Mouse (Mus musculus): ENCODE measurements around the gene Rcan2. TPM values are rescaled to one million over a fixed set of nuclear protein-coding genes. Genes with fewer than 3 reads are reported as not detected.
A peak's percentile ranks its signal among the peaks of the same experiment; 100 is the strongest.

Gene Rcan2
- polyA plus RNA-seq, 1 experiment from 2014 or later = 133 TPM

DNA sequence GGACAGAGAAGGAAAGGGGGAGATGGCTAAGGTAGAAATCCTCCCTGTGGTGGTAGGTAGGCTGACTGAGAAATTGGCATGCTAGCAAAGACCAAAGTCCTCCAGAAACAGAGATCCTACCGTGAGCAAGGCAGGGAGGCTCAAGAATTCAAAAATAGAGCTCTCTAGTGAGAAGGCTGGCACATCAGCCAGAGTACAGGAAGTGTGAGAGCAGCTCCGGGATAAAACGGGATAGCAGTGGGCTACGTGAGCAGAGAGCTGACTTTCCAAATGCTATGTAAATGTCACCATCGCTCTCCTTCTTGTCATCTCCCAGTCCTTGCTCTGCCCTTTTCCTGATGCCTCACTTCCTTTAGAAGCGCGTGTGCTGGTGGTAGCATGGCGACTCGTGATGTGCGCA lies 168.8 kb downstream of the Rcan2 start:
- no peak for ATAC-seq
- Histone ChIP-seq H3K27me3 (ENCODE audit: control insufficient read depth, insufficient read depth, low read depth, low read length) (no peaks in the 10 kb centered on the region), H3K4me2 (ENCODE audit: low read length) (no peak overlapping the region), H3K9ac (ENCODE audit: low read depth, low read length) (no peak overlapping the region), H3K36me3 (ENCODE audit: control insufficient read depth, insufficient read depth, low read length) (no peaks in the 10 kb centered on the region), H3K4me1 (ENCODE audit: control insufficient read depth, insufficient read depth, low read length) (no peaks in the 10 kb centered on the region), H3K27ac (ENCODE audit: low read length) (no peak overlapping the region), H3K9me3 (replicated peaks; ENCODE audit: control insufficient read depth, low read length, poor library complexity, severe bottlenecking) (no peaks in the 10 kb centered on the region), H3K4me3 (ENCODE audit: low read depth, low read length) (no peak overlapping the region)
- WGBS = 94% methylated on average over 10 of the region's 10 CpGs

DNA sequence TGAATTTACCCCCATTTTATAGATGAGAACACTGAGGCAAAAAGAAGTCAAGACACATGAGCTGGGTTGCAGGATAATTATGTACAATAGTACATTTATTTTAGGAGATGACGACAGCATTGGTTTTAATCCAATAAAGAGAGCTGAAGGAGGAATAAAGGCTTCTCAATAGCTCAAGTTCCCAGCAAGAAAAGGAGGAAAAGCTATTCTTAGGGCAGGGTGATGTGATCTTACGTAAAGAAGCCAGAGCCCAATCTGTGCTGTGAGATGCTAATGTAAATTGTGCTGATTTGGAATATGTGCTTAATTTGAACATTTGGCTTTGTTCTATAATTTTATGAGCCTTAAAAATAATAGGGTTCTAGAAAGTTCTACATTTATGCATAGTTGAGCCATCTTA lies 176.4 kb downstream of the Rcan2 start:
- Histone ChIP-seq H3K27ac (ENCODE audit: low read length) (no peak overlapping the region), H3K36me3 (ENCODE audit: control insufficient read depth, insufficient read depth, low read length) (no peaks in the 10 kb centered on the region), H3K9ac (ENCODE audit: low read depth, low read length) (no peak overlapping the region), H3K9me3 (replicated peaks; ENCODE audit: control insufficient read depth, low read length, poor library complexity, severe bottlenecking) (no peaks in the 10 kb centered on the region), H3K4me2 (ENCODE audit: low read length) (no peak overlapping the region), H3K4me1 (ENCODE audit: control insufficient read depth, insufficient read depth, low read length) (no peaks in the 10 kb centered on the region), H3K4me3 (ENCODE audit: low read depth, low read length) (no peak overlapping the region), H3K27me3 (ENCODE audit: control insufficient read depth, insufficient read depth, low read depth, low read length) (no peaks in the 10 kb centered on the region)
- no peak for ATAC-seq
- 80% methylated on average over 2 of the region's 2 CpGs for WGBS

DNA sequence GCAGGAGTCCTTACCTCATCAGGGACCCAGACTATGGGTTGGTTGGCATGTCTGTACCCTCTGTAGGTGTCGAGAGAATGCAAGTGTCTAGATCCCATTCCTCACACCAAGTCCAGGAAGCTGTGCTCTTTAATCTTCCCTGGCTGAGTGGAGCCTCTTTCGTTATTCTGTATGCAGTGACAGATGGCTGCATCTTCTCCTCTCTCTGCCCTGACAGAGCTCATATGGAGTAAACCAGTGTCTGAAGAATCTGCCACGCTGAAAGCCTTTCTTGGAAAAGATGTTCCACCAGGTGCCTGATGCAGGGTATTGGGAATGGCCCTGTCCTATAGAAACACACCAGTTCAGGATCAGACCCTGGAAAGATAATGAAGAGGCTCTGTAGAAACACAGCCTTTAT lies 178.8 kb downstream of the Rcan2 start:
- Histone ChIP-seq H3K9me3 (replicated peaks; ENCODE audit: control insufficient read depth, low read length, poor library complexity, severe bottlenecking) (no peaks in the 10 kb centered on the region), H3K4me1 (ENCODE audit: control insufficient read depth, insufficient read depth, low read length) (no peaks in the 10 kb centered on the region), H3K9ac (ENCODE audit: low read depth, low read length) (no peak overlapping the region), H3K36me3 (ENCODE audit: control insufficient read depth, insufficient read depth, low read length) (no peaks in the 10 kb centered on the region), H3K4me3 (ENCODE audit: low read depth, low read length) (no peak overlapping the region), H3K27ac (ENCODE audit: low read length) (no peak overlapping the region), H3K27me3 (ENCODE audit: control insufficient read depth, insufficient read depth, low read depth, low read length) (no peaks in the 10 kb centered on the region), H3K4me2 (ENCODE audit: low read length) (no peak overlapping the region)
- WGBS = 84% methylated on average over 3 of the region's 3 CpGs
- no peak for ATAC-seq

DNA sequence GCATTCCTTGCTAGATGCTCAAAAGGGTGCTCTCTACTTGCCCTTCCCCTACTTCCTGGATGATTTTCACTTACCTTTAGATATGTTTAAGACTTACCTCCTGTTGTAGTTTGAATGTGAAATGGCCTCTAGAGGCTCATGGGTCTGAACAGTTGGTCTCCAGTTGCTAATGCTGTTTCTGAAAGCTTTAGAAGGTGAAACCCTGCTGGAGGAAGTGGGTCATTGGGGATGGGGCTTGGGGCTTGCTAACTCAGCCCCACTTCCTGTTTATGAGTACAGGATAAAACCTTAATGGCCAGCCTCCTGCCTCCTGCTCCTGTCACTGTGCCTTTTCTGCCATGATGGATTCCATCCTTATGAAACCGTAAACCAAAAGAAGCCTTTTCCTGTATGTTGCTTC lies 181.4 kb downstream of the Rcan2 start:
- H3K4me1 ChIP-seq (ENCODE audit: control insufficient read depth, insufficient read depth, low read length) = no peaks in the 10 kb centered on the region
- no peaks in the 10 kb centered on the region for H3K9me3 ChIP-seq (replicated peaks; ENCODE audit: control insufficient read depth, low read length, poor library complexity, severe bottlenecking)
- H3K9ac ChIP-seq (ENCODE audit: low read depth, low read length) = no peak overlapping the region
- ATAC-seq = no peak
- H3K36me3 ChIP-seq (ENCODE audit: control insufficient read depth, insufficient read depth, low read length) = no peaks in the 10 kb centered on the region
- no peaks in the 10 kb centered on the region for H3K27me3 ChIP-seq (ENCODE audit: control insufficient read depth, insufficient read depth, low read depth, low read length)
- H3K27ac ChIP-seq (ENCODE audit: low read length) = no peak overlapping the region
- no peak overlapping the region for H3K4me3 ChIP-seq (ENCODE audit: low read depth, low read length)
- no peak overlapping the region for H3K4me2 ChIP-seq (ENCODE audit: low read length)
- 94% methylated on average over 1 of the region's 1 CpGs for WGBS

DNA sequence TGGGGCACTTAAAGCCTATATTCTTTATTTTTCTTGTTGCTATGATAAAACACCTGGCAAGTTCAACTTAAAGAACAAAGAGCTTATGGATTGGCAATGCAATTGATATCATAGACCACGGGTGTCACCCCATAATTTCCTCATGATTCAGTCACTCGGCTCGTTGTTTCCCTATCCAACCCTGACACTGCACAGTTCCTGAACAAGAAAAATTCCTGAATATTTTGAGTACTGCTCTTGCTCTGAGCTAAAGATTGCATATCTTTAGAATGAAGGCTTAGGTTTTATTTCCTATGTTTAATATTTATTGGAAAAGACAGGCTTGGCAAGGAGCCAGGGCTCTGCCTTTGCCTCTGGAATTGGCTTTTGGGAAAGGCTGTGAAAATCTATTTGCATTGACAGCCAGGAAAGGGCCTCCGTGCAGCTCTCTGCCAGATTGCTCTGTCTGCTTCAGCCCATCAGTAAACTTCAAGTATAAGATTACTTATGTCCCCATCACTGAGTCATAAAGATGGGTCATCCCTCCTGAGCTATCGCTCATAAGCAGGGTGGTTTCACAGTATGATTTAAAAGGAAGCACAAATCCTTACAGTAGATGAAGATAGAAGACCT lies 188.3 kb downstream of the Rcan2 start:
- Histone ChIP-seq H3K4me1 (ENCODE audit: control insufficient read depth, insufficient read depth, low read length) (peaks cover 15% of the 10 kb centered on the region), H3K27ac (ENCODE audit: low read length) (peak overlapping the region; percentile 69), H3K4me2 (ENCODE audit: low read length) (no peak overlapping the region), H3K36me3 (ENCODE audit: control insufficient read depth, insufficient read depth, low read length) (no peaks in the 10 kb centered on the region), H3K9ac (ENCODE audit: low read depth, low read length) (no peak overlapping the region), H3K27me3 (ENCODE audit: control insufficient read depth, insufficient read depth, low read depth, low read length) (no peaks in the 10 kb centered on the region), H3K9me3 (replicated peaks; ENCODE audit: control insufficient read depth, low read length, poor library complexity, severe bottlenecking) (no peaks in the 10 kb centered on the region), H3K4me3 (ENCODE audit: low read depth, low read length) (no peak overlapping the region)
- ATAC-seq = peak; percentile 71
- WGBS = 51% methylated on average over 5 of the region's 5 CpGs

DNA sequence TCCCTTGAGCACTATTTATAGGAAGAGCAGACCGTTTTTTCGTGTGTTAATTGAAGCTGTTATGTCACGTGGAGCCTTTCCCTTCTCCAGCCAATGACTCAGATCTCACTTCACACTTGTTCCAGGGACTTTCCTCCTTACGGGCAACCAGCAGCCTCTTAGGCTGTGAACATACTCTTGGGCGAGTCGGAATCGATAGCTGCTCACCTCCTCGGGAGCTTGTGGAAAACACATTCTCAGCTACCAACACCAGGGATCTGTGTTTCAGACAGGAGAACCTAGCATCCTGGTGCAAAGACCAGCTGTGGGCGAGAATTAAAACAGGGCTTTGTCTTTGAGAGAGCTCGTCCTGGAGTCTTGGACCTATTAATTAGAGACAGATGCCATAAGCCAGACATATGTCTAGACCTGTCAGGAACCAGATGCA lies 189.8 kb downstream of the Rcan2 start:
- H3K4me2 ChIP-seq (ENCODE audit: low read length) = no peak overlapping the region
- WGBS = 65% methylated on average over 10 of the region's 10 CpGs

DNA sequence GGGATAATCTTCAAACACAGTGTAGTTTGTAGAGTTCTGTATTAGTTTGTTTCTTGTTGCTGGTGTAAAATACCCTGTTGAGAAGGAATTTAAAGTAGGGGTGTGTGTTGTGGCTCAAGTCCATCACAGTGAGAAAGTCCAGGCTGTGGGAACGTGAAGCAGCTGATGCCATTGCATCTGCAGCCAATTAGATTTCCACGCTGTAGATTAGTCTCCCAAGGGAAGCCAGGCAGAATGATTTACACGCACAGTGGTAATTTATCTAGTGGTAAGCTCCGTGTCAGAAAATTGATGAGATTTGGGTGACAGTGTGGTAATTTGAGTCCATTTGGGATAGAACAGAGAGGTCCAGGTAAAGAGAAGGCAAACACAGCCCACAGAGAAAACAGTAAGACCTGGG lies 192.9 kb downstream of the Rcan2 start:
- Histone ChIP-seq H3K36me3 (ENCODE audit: control insufficient read depth, insufficient read depth, low read length) (no peaks in the 10 kb centered on the region), H3K27me3 (ENCODE audit: control insufficient read depth, insufficient read depth, low read depth, low read length) (no peaks in the 10 kb centered on the region), H3K4me1 (ENCODE audit: control insufficient read depth, insufficient read depth, low read length) (peaks cover 15% of the 10 kb centered on the region), H3K27ac (ENCODE audit: low read length) (no peak overlapping the region), H3K9ac (ENCODE audit: low read depth, low read length) (no peak overlapping the region), H3K4me2 (ENCODE audit: low read length) (no peak overlapping the region), H3K9me3 (replicated peaks; ENCODE audit: control insufficient read depth, low read length, poor library complexity, severe bottlenecking) (no peaks in the 10 kb centered on the region), H3K4me3 (ENCODE audit: low read depth, low read length) (no peak overlapping the region)
- ATAC-seq = peak; percentile 11; the same call in 1 of the 2 replicates
- 11% methylated on average over 4 of the region's 4 CpGs for WGBS

More for the DNA sequence above, 189.8 kb downstream of the Rcan2 start:
- H3K9ac ChIP-seq (ENCODE audit: low read depth, low read length) = no peak overlapping the region
- peaks cover 15% of the 10 kb centered on the region for H3K4me1 ChIP-seq (ENCODE audit: control insufficient read depth, insufficient read depth, low read length)
- no peak overlapping the region for H3K4me3 ChIP-seq (ENCODE audit: low read depth, low read length)
- no peaks in the 10 kb centered on the region for H3K36me3 ChIP-seq (ENCODE audit: control insufficient read depth, insufficient read depth, low read length)
- ATAC-seq = no peak
- no peaks in the 10 kb centered on the region for H3K9me3 ChIP-seq (replicated peaks; ENCODE audit: control insufficient read depth, low read length, poor library complexity, severe bottlenecking)
- H3K27ac ChIP-seq (ENCODE audit: low read length) = no peak overlapping the region
- H3K27me3 ChIP-seq (ENCODE audit: control insufficient read depth, insufficient read depth, low read depth, low read length) = no peaks in the 10 kb centered on the region

DNA sequence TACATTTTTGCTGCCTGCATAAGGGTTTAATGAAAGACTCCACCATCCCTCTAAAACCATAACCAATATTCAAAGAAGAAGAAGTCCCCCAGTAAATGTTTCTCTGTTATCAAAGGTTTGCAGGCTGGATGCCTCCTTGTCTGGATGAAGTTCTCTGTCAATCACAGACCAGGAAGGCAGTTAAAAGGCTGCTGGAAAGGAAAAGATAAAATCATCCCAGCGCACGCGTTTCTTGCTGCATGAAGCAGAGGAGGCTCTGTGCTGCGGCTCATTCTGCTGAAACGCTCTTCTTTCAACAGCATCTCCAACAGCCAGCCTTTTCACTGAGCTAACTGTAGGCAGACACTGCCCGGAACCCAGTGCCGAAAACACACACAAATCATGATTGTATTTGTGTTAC lies 196.4 kb downstream of the Rcan2 start:
- Histone ChIP-seq H3K27ac (ENCODE audit: low read length) (peak overlapping the region; percentile 68), H3K27me3 (ENCODE audit: control insufficient read depth, insufficient read depth, low read depth, low read length) (no peaks in the 10 kb centered on the region), H3K4me3 (ENCODE audit: low read depth, low read length) (no peak overlapping the region), H3K4me1 (ENCODE audit: control insufficient read depth, insufficient read depth, low read length) (peaks cover 2% of the 10 kb centered on the region; the same call in 1 of the 2 replicates), H3K36me3 (ENCODE audit: control insufficient read depth, insufficient read depth, low read length) (no peaks in the 10 kb centered on the region), H3K4me2 (ENCODE audit: low read length) (0 out of 2 replicates have a peak overlapping the region, but pooled peaks have one; percentile 10), H3K9ac (ENCODE audit: low read depth, low read length) (no peak overlapping the region), H3K9me3 (replicated peaks; ENCODE audit: control insufficient read depth, low read length, poor library complexity, severe bottlenecking) (no peaks in the 10 kb centered on the region)
- WGBS = 68% methylated on average over 7 of the region's 7 CpGs
- ATAC-seq = peak; percentile 49; the same call in 1 of the 2 replicates

DNA sequence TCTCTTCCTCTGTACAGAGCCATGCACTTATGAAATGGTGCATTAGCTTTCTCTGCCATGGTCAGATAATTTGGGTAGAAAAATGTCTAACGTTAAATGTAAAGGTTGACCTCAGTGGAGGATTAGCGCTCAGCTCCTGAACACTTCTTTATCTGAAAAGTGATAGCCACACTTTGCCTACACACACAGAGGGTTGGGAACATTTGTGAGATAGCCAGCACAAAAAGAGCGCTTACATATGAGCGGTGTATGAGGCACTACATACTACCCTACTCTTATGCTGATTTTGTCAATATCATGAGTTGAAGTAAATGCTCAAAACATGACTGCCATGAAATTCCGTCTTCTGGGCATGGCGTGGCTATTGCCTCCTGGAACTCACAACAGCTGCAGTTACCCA lies 196.9 kb downstream of the Rcan2 start:
- WGBS = 91% methylated on average over 6 of the region's 6 CpGs
- Histone ChIP-seq H3K4me2 (ENCODE audit: low read length) (no peak overlapping the region), H3K36me3 (ENCODE audit: control insufficient read depth, insufficient read depth, low read length) (no peaks in the 10 kb centered on the region), H3K9me3 (replicated peaks; ENCODE audit: control insufficient read depth, low read length, poor library complexity, severe bottlenecking) (no peaks in the 10 kb centered on the region), H3K9ac (ENCODE audit: low read depth, low read length) (no peak overlapping the region), H3K27me3 (ENCODE audit: control insufficient read depth, insufficient read depth, low read depth, low read length) (no peaks in the 10 kb centered on the region), H3K4me3 (ENCODE audit: low read depth, low read length) (no peak overlapping the region), H3K27ac (ENCODE audit: low read length) (peak overlapping the region; percentile 68; the same call in 1 of the 2 replicates), H3K4me1 (ENCODE audit: control insufficient read depth, insufficient read depth, low read length) (peaks cover 2% of the 10 kb centered on the region; the same call in 1 of the 2 replicates)
- no peak for ATAC-seq
